Mouse (Mus musculus): ENCODE measurements around the gene Zfhx3. TPM values are rescaled to one million over a fixed set of nuclear protein-coding genes. Genes with fewer than 3 reads are reported as not detected.
A peak's percentile ranks its signal among the peaks of the same experiment; 100 is the strongest.

Zfhx3 gene
- polyA plus RNA-seq, 1 experiment from 2014 or later = 34.7 TPM

DNA sequence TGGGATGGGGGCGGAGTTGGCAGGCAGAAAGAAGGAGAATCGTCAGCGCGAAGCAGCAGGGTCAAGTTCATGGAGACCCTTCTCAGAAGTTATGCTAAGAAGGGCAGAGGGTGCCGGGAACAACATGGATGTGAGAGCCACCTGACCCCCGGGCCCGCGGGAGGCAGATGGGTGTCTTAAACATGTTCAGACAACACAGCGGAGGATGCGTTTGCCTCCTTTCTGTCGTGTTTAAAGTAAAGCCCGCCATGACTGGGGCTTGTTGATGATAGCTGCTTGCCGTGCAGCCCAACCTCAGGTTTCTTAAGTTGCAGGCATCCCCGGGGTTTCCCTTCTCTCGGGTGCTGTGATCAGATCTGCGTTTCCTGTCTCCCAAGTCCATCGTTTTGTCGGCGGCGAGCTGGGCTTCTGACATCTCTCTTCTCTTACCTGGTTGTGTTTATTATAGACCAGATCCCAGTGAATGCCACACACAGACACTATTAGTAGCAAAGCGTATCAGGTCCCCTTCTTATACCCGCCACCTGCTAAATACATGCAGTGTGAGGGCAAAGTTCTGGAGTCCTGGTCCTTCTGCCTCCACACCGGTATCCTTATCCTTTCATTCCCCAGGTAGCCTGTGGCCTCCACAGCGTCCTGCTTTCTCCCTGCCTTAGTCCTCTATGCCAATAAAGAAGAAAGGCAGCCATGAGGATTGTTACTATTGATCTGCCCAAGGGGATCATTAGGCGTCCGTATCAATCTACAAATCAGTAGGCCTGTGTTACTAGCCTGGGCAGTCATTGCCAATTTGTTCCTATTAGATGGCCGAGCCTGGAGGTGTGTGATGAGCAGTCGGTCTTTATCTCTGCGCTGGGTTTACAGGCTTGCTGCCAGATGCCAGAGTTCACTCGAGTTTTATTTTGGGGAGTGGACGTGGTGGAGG lies 2.5 kb downstream of the Zfhx3 start:
- Histone ChIP-seq H3K27me3 (ENCODE audit: control insufficient read depth, insufficient read depth, low read length) (0 out of 2 replicates have a peak, but pooled peaks cover 2% of the 10 kb centered on the region), H3K4me3 (replicated peaks; ENCODE audit: low read length) (peak overlapping the region; percentile 20), H3K36me3 (replicated peaks; ENCODE audit: control insufficient read depth, insufficient read depth) (no peaks in the 10 kb centered on the region), H3K9me3 (ENCODE audit: control insufficient read depth, low read length) (no peaks in the 10 kb centered on the region), H3K4me2 (replicated peaks) (peak overlapping the region; percentile 51), H3K27ac (peak overlapping the region; percentile 89), H3K9ac (peak overlapping the region; percentile 45), H3K4me1 (replicated peaks; ENCODE audit: control insufficient read depth, insufficient read depth, low read length) (peaks cover 40% of the 10 kb centered on the region)
- WGBS = 14% methylated on average over 31 of the region's 31 CpGs
- DNase-seq (ENCODE audit: low spot score) (no peak), ATAC-seq (ENCODE audit: low FRiP score) (no peak)

DNA sequence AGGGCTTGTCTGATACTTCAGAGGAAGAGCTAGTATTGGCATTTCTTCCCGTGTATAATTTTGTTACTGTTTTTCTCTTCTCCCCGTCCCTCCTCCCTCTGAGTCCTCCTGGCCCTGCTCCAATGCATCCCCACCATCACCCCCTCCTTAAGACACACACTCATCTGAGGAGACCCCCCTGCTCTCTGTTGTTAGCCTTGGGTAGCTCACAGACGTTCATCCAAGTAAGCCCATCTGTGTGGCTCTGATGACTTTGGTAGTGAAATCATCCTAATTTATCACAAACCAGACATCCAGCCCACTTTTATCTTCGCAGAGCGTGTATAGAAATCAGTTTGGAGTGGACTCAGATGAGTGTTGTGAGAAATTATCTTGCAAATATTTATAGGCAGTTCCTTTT lies 4.4 kb downstream of the Zfhx3 start:
- ATAC-seq (ENCODE audit: low FRiP score) (no peak), DNase-seq (ENCODE audit: low spot score) (no peak)
- H3K4me2 ChIP-seq (replicated peaks) = no peak overlapping the region; the same call in 1 of the 2 replicates
- 0 out of 2 replicates have a peak, but pooled peaks cover 2% of the 10 kb centered on the region for H3K27me3 ChIP-seq (ENCODE audit: control insufficient read depth, insufficient read depth, low read length)
- 52% methylated on average over 5 of the region's 5 CpGs for WGBS
- no peaks in the 10 kb centered on the region for H3K36me3 ChIP-seq (replicated peaks; ENCODE audit: control insufficient read depth, insufficient read depth)
- no peak overlapping the region for H3K9ac ChIP-seq
- H3K4me1 ChIP-seq (replicated peaks; ENCODE audit: control insufficient read depth, insufficient read depth, low read length) = peaks cover 40% of the 10 kb centered on the region
- H3K4me3 ChIP-seq (replicated peaks; ENCODE audit: low read length) = no peak overlapping the region
- H3K9me3 ChIP-seq (ENCODE audit: control insufficient read depth, low read length) = no peaks in the 10 kb centered on the region
- peak overlapping the region; percentile 89 for H3K27ac ChIP-seq

DNA sequence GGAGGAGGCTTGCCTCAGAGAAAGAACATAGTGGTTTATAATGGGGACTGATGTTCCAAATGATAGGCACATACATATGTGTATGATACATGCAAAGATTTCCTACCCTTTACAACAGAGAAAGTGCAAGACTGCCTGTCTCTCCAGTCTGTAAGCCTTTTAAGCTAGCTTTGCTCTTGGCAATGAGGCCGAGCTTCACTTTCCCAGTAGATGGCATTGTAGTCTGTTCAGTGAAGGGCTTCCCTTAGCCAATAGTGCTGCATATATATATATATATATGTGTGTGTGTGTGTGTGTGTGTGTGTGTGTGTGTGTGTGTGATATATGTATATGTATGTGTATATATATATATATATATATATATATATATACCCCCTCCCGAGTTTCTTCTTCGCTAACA lies 13.4 kb downstream of the Zfhx3 start:
- 64% methylated on average over 3 of the region's 3 CpGs for WGBS
- H3K36me3 ChIP-seq (replicated peaks; ENCODE audit: control insufficient read depth, insufficient read depth) = no peaks in the 10 kb centered on the region
- no peaks in the 10 kb centered on the region for H3K9me3 ChIP-seq (ENCODE audit: control insufficient read depth, low read length)
- peaks cover 5% of the 10 kb centered on the region; the same call in 1 of the 2 replicates for H3K27me3 ChIP-seq (ENCODE audit: control insufficient read depth, insufficient read depth, low read length)
- no peak overlapping the region for H3K4me2 ChIP-seq (replicated peaks)
- ATAC-seq (ENCODE audit: low FRiP score) (no peak), DNase-seq (ENCODE audit: low spot score) (peak; percentile 83)
- no peak overlapping the region for H3K9ac ChIP-seq
- no peak overlapping the region for H3K4me3 ChIP-seq (replicated peaks; ENCODE audit: low read length)
- H3K4me1 ChIP-seq (replicated peaks; ENCODE audit: control insufficient read depth, insufficient read depth, low read length) = peaks cover 23% of the 10 kb centered on the region
- H3K27ac ChIP-seq = no peak overlapping the region

DNA sequence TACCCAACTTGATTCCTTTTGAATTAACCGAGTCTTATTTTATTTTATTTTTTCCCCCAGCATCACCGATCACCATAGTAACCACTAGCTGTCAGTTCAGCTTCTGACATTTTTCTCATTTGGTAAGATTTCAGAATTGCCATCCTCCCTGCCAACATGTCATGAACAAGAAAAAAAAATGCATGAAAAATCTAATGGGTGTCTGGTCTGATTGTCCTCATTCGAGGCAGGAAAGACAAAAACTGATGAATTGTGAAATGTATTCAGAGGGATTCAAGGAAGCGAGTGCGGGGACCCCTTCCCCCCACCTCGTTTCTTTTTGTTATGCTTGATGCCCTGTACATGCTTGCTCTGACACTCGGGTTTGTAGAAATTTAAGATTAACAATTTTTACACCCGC lies 15.1 kb downstream of the Zfhx3 start:
- 32% methylated on average over 8 of the region's 8 CpGs for WGBS
- Histone ChIP-seq H3K4me2 (replicated peaks) (no peak overlapping the region), H3K4me1 (replicated peaks; ENCODE audit: control insufficient read depth, insufficient read depth, low read length) (peaks cover 24% of the 10 kb centered on the region), H3K9ac (peak overlapping the region; percentile 11; the same call in 1 of the 2 replicates), H3K36me3 (replicated peaks; ENCODE audit: control insufficient read depth, insufficient read depth) (no peaks in the 10 kb centered on the region), H3K9me3 (ENCODE audit: control insufficient read depth, low read length) (no peaks in the 10 kb centered on the region), H3K27ac (peak overlapping the region; percentile 79), H3K4me3 (replicated peaks; ENCODE audit: low read length) (no peak overlapping the region), H3K27me3 (ENCODE audit: control insufficient read depth, insufficient read depth, low read length) (peaks cover 5% of the 10 kb centered on the region; the same call in 1 of the 2 replicates)
- ATAC-seq (ENCODE audit: low FRiP score) = no peak
- DNase-seq (ENCODE audit: low spot score) = no peak

DNA sequence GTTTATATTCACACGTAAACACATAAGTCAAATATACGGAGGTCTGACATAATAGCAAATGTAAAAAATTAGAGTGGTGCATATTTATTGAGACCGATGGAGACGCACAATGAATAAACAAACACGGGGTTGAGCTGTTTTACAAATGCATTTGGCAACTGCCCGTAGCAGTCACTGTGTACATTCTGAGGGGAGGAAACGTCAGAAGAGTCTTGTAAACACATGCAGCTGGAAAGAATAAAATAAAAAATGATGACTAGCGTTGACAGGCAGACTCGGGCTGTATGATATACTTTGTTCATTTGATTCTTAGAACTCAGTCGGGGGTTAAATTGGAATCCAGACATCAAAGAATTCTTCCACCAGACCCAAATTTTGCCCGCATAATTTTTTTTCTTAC lies 18.0 kb downstream of the Zfhx3 start:
- Histone ChIP-seq H3K4me1 (replicated peaks; ENCODE audit: control insufficient read depth, insufficient read depth, low read length) (peaks cover 22% of the 10 kb centered on the region; the same call in 1 of the 2 replicates), H3K27ac (peak overlapping the region; percentile 72), H3K9me3 (ENCODE audit: control insufficient read depth, low read length) (no peaks in the 10 kb centered on the region), H3K9ac (peak overlapping the region; percentile 35; the same call in 1 of the 2 replicates), H3K36me3 (replicated peaks; ENCODE audit: control insufficient read depth, insufficient read depth) (no peaks in the 10 kb centered on the region), H3K27me3 (ENCODE audit: control insufficient read depth, insufficient read depth, low read length) (no peaks in the 10 kb centered on the region; the same call in 1 of the 2 replicates), H3K4me2 (replicated peaks) (no peak overlapping the region), H3K4me3 (replicated peaks; ENCODE audit: low read length) (no peak overlapping the region)
- ATAC-seq (ENCODE audit: low FRiP score) = no peak
- no peak for DNase-seq (ENCODE audit: low spot score)
- 54% methylated on average over 11 of the region's 11 CpGs for WGBS

DNA sequence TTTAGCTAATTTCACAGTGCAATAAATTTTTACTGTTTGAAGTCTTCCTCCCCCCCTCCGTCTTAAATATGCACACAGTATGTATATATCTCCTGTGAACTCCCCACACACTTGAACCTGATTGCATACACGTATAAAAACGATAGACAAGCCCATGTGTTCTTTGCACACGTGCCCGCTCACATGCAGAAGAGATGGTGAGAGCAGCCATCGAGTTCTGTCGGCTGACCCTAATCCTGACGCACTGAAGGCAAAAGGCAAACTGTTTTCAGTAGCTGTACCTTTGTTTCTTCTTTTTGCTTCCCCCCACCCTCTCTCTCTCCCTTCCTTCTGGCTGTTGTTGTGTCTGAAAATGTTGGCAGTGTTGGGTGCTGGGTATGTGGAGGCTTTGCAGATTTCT lies 18.4 kb downstream of the Zfhx3 start:
- DNase-seq (ENCODE audit: low spot score) = no peak
- Histone ChIP-seq H3K4me1 (replicated peaks; ENCODE audit: control insufficient read depth, insufficient read depth, low read length) (peaks cover 22% of the 10 kb centered on the region; the same call in 1 of the 2 replicates), H3K27me3 (ENCODE audit: control insufficient read depth, insufficient read depth, low read length) (no peaks in the 10 kb centered on the region), H3K4me2 (replicated peaks) (no peak overlapping the region), H3K27ac (peak overlapping the region; percentile 72), H3K4me3 (replicated peaks; ENCODE audit: low read length) (no peak overlapping the region), H3K9ac (no peak overlapping the region), H3K36me3 (replicated peaks; ENCODE audit: control insufficient read depth, insufficient read depth) (no peaks in the 10 kb centered on the region), H3K9me3 (ENCODE audit: control insufficient read depth, low read length) (no peaks in the 10 kb centered on the region)
- ATAC-seq (ENCODE audit: low FRiP score) = no peak
- 56% methylated on average over 8 of the region's 8 CpGs for WGBS

DNA sequence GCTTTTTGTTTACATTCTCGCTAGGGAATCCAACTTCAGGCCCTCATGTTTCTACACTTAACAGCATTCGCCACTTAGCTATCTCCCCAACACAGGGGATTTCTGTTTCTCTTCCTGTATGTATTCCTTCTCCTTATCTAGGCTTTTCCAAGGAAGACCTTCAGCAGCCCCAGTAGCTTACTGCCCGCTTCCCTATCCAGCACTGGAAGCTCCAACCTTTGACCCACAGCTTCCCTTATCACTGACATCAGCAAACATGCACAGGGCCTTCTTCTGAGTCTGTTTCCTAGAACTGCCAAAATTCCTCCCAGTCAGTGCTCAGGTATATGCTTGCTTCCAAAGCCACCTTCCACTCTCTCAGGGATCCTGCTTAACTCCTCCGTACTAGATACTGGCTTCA lies 29.8 kb downstream of the Zfhx3 start:
- Histone ChIP-seq H3K27ac (no peak overlapping the region), H3K9me3 (ENCODE audit: control insufficient read depth, low read length) (no peaks in the 10 kb centered on the region), H3K4me3 (replicated peaks; ENCODE audit: low read length) (no peak overlapping the region), H3K36me3 (replicated peaks; ENCODE audit: control insufficient read depth, insufficient read depth) (no peaks in the 10 kb centered on the region), H3K4me1 (replicated peaks; ENCODE audit: control insufficient read depth, insufficient read depth, low read length) (no peaks in the 10 kb centered on the region), H3K4me2 (replicated peaks) (no peak overlapping the region), H3K9ac (no peak overlapping the region), H3K27me3 (ENCODE audit: control insufficient read depth, insufficient read depth, low read length) (no peaks in the 10 kb centered on the region)
- DNase-seq (ENCODE audit: low spot score) (no peak), ATAC-seq (ENCODE audit: low FRiP score) (no peak)
- WGBS = 84% methylated on average over 4 of the region's 4 CpGs

DNA sequence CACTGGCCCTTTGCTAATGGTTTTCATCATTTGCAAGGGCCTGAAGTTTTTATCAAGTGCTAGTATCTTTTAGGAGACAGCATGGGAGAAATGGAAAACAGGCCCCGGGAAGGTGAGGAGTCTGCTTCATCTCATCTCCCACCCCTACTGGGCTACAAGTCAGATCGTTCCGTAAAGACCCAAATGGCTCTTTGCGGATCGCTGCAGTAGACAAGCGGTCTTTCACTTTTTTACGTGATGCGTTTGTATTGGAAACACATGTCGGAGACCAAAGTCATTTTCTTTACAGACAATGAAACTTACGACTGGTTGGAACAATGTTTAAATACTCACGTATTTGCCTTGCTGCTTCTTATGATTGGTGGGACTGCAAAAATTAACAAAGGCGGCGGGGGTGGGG lies 32.0 kb downstream of the Zfhx3 start:
- Histone ChIP-seq H3K27me3 (ENCODE audit: control insufficient read depth, insufficient read depth, low read length) (no peaks in the 10 kb centered on the region), H3K4me2 (replicated peaks) (no peak overlapping the region), H3K4me3 (replicated peaks; ENCODE audit: low read length) (no peak overlapping the region), H3K27ac (no peak overlapping the region), H3K36me3 (replicated peaks; ENCODE audit: control insufficient read depth, insufficient read depth) (no peaks in the 10 kb centered on the region), H3K9ac (no peak overlapping the region), H3K9me3 (ENCODE audit: control insufficient read depth, low read length) (no peaks in the 10 kb centered on the region), H3K4me1 (replicated peaks; ENCODE audit: control insufficient read depth, insufficient read depth, low read length) (no peaks in the 10 kb centered on the region)
- WGBS = 82% methylated on average over 13 of the region's 13 CpGs
- no peak for ATAC-seq (ENCODE audit: low FRiP score)
- DNase-seq (ENCODE audit: low spot score) = no peak

DNA sequence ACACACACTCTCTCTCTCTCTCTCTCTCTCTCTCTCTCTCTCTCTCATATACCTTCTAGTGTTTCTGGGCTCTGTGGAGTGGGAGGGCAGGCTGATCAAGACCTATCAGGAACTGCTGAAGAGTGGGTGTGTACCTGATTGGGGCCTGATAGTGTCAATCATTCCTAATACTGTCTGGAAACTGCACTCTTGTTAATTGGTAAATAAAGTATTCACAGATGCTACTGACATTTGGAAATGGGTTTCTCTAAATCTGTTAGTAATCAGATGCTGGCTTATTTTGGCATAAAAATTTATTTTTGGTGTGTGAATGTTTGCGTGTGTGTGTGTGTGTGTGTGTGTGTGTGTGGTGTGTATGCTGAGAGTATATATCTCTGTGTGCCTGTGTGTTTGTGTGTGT lies 35.8 kb downstream of the Zfhx3 start:
- no peak overlapping the region for H3K4me3 ChIP-seq (replicated peaks; ENCODE audit: low read length)
- H3K4me1 ChIP-seq (replicated peaks; ENCODE audit: control insufficient read depth, insufficient read depth, low read length) = peaks cover 10% of the 10 kb centered on the region
- 90% methylated on average over 1 of the region's 1 CpGs for WGBS
- H3K9me3 ChIP-seq (ENCODE audit: control insufficient read depth, low read length) = no peaks in the 10 kb centered on the region
- no peak overlapping the region for H3K9ac ChIP-seq
- ATAC-seq (ENCODE audit: low FRiP score) (no peak), DNase-seq (ENCODE audit: low spot score) (no peak)
- H3K36me3 ChIP-seq (replicated peaks; ENCODE audit: control insufficient read depth, insufficient read depth) = no peaks in the 10 kb centered on the region
- no peak overlapping the region for H3K27ac ChIP-seq
- H3K4me2 ChIP-seq (replicated peaks) = no peak overlapping the region
- H3K27me3 ChIP-seq (ENCODE audit: control insufficient read depth, insufficient read depth, low read length) = peaks cover 11% of the 10 kb centered on the region; the same call in 1 of the 2 replicates

Data from hindbrain, embryonic 14.5 days (tissue).